Mouse (Mus musculus) spleen, adult 2 months (tissue): Measurements from ENCODE around the gene Bola2.

Source experiments
- CTCF ChIP-seq: fragments of 200-500 bp; IDR thresholded peaks from 2 replicates; pipeline ENCODE4 v1.5.1; 2011; ENCODE audit warnings: mild to moderate bottlenecking, inconsistent platforms; ENCODE audit not compliant: insufficient read depth, insufficient read length, insufficient replicate concordance; ENCODE audit errors: extremely low read depth
- POLR2A ChIP-seq: fragments of 200-500 bp; IDR thresholded peaks from 2 replicates; pipeline ENCODE4 v1.6.1; 2011; ENCODE audit warnings: low read depth, low read length, inconsistent platforms

GRCm38 (mm10) chr7:126708175-126708952, 13.2 kb downstream of the Bola2 start:
- TF ChIP-seq CTCF (no peak), POLR2A (no peak)
